Mouse (Mus musculus) gastrocnemius, postnatal 4 days (tissue): ENCODE data around the gene Sdk1. TPM values are rescaled to one million over a fixed set of nuclear protein-coding genes. Genes with fewer than 3 reads are reported as not detected.

Source experiments
- DNase-seq, 2 experiments: peaks; one replicate each; pipeline ENCODE4 v3.0.0; 2021 to 2022; ENCODE audit warnings: low spot score in 2 of 2, mixed read lengths in 2 of 2
- total RNA-seq, 2 experiments: library from RNA; stranded (reverse); gene quantifications; 2 replicates each; pipeline ENCODE4 v1.2.3; 2021

Sdk1 gene
- total RNA-seq, 2 experiments from 2014 or later, result 13.5 to 15.7 TPM

DNA sequence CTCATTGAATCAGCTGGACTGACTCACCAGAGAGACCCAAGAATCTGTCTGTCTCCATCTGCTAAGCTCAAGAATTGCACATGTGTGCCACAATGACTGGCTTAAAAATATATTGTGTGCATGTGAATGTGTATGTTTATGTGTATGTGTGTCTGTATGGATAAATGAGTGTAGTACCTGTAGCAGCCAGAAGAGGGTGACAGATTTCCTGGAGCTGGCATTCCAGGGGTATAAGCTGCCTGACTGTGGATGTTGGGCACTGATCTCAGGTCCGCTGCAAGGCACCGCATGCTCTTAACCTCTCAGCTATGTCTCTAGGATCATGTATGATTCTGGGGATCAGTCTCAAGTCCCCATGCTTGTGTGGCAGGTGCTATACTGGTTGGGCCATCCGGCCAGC is 839.4 kb downstream of the Sdk1 start:
- DNase-seq, result no peak

GRCm38 (mm10) chr5:142081076-142081475 is 839.8 kb downstream of the Sdk1 start:
- DNase-seq, result no peak

GRCm38 (mm10) chr5:142096377-142096841 is 855.1 kb downstream of the Sdk1 start:
- no peak for DNase-seq

DNA sequence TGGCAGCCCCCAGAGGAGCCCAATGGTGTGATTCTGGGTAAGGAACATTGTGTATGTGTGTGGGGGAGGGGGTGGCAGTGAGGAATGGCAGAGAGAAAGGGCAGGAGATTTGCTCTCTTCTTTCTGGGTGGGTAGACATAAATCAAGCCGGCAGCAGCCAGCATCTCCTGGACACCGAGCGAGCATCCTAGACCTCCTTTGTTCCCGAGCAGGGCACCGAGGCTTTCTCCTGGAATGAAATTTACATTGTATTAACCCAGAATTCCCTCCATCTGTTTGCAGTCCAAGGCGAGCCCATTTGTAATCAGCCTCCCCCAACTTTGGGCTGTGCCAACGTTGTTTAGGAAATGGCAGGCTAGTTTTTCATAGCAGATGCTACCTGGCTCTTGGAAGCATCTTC is 858.9 kb downstream of the Sdk1 start:
- DNase-seq, result no peak

- DNase-seq, result no peak
Observed at GRCm38 (mm10) chr5:142107434-142107833, 866.1 kb downstream of the Sdk1 start.

GRCm38 (mm10) chr5:142111989-142112388 is 870.7 kb downstream of the Sdk1 start:
- no peak for DNase-seq

- no peak for DNase-seq
Observed at GRCm38 (mm10) chr5:142113210-142114175, 872.2 kb downstream of the Sdk1 start.

DNA sequence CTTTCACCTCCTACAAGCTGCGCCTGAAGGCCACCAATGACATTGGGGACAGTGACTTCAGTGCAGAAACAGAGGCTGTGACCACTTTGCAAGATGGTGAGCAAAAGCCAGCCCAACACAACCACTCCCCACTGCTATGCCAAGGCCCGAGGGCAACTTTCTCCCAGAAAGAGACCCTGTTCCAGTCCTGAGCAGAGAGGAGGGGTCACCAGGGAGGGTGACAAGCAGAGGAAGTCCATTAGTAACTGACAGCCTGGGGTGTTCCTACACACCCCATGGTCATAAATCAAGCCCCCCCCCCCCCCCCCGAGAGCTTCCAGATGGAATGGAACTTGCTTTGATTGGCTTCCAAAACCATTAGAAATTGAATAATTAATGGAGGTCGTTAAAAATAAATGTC is 886.5 kb downstream of the Sdk1 start:
- DNase-seq, result no peak

DNA sequence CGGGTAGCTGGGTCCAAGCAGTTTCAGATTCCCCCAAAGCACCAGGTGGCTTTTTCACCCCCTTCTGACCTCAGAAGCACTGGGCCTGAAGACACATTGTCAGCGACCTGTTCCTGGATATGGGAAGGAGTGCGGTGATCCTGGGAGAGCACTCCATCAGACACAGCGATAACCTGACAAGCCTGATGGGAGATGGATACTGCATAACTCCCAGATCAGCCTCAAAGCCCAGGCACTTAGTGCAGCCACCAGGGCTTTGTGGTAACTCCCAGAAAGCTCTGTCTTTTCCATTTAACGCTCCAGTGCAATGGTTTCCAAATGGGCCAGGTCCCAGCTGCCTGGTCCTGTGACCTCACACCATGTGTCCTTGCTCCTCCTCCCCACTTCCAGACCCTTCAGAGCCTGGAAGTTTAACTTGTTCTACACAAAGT is 886.9 kb downstream of the Sdk1 start:
- no peak for DNase-seq

DNA sequence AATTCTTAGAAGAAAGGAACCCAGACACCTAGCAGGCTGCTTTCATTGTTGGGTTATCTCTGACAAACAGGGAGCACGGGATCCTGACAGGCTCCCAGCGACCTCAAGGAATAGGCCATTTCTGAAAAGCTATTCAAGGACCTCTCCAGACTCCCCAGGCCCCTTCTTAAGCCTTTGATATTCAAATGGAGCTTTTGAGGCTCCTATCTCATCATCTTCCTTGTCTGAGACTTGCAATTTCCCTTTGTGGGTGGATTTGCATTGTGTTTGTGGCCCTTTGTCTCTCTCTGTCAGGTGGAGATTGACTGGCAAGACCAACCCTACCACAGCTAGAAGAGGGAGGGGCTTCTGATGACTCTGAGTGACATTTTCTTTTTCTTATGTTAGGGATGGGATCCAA is 888.7 kb downstream of the Sdk1 start:
- no peak for DNase-seq

GRCm38 (mm10) chr5:142139978-142140377 is 898.7 kb downstream of the Sdk1 start:
- no peak for DNase-seq

DNA sequence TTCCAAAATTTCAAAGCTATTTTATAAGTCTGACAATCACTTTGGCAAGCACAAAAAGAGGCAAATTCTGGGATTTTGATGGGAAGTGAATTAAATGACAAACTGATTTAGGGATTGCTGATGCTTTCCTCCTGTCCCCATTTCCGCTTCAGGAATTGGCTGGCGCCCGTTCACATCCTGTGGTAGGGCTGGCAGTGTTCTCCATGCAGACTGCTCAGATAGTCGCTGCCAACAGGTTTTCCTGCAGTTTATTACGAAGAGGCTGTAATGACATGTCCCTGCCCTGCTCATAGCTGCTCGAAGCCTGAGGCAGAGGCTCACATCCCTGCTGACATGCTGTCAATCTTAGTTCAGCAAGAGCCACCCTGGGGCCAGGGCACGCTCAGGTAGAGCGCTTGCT is 908.3 kb downstream of the Sdk1 start:
- no peak for DNase-seq

- no peak for DNase-seq
Observed at GRCm38 (mm10) chr5:142150756-142151155, 909.5 kb downstream of the Sdk1 start.

DNA sequence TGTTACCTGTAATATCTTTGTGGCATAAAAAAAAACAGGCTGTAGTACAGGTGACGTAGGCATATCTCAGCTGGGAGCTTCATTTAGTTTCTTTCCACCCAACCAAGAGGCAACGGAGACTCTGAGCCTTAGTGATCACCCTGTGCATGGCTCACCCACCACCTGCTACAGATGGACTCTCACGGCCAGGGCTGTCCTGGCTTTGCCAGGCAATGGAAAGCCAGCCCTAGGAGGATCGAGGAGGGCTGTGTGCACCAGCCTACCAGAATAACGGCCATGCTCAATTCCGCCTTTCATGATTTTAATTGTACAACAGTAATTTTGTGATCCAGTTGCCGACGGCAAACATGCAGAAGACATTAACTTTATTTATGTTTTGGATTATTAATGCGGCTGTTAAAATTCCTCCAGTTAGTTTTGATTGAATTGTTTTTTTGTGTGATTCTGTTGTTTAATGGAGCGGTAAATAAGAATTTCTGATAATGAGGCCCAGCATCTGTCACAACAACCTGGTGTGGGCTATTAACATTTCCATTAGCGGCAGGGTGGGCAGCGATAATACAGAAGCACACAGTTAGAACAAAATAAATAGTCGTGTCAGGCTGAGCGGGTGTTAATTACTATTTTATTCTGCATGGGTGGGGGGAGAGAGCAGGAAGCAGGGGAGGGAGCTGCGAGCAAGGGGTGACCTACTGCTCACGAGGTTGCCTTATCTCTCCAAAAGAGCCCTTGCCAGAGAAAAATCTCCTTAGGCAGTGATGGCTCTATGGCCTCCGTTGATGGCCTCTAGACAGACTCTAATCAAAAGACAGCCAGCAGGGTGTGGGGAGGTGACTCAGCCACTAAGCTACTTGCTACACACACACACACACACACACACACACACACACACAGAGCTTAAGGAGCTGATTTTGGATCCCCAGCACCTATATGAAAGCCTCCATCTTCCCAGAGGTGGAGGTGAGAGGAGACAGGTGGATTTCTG is 915.9 kb downstream of the Sdk1 start:
- no peak for DNase-seq

DNA sequence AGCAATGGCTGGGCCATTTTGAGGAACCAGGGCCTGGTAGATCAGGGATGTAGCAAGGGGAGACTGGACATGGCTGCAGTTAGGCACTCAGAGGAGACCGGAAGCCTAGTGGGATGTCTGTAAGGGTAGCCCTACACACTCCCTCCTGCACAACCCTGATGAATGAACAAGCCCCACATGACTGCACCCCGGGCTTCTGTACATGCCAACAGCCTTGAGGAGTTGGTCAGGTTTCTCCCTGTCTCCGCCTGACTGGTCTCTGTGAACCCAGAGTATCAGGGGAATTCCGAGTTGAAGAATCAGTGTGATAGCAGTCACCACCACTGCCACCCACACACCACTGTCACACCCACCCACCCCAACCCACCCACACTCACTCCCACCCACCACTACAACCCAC is 922.2 kb downstream of the Sdk1 start:
- no peak for DNase-seq

DNA sequence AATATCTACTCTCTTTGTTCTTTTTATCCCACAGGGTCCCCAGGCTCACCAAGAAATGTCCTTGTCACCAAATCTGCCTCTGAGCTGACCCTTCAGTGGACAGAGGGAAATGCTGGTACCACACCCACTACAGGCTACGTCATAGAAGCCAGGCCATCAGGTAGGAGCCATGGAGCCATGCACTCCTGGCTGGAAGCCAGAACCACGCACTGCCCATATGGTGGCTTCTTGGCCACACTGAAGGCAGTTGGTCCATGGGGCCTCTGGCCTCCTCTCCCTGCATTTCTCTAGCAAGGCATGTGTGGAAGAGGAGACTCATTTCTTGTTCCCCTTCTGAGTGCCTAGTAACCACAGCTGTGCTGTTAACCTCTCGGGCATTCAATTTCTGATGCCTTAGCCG is 932.3 kb downstream of the Sdk1 start:
- DNase-seq, result no peak

DNA sequence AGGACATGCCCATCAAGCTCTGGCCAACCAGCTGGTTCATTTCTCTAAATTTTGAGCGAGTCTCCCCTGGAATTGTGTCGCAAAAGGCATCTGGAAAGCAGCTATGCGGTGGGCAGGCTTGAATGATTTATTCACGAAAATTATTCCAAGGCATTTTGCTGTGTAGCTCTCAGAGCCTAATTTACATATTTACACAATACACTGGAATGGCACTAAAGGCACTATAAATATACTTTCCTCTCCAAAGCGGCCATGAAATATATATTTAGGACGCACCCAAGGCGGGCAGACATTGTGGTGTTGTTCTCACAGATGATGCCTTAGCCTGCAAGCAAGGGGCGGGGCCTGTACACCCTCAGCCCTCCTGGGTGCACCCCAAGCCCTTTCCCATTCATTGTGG is 936.9 kb downstream of the Sdk1 start:
- no peak for DNase-seq

GRCm38 (mm10) chr5:142179304-142179703 is 938.0 kb downstream of the Sdk1 start:
- DNase-seq, result no peak

GRCm38 (mm10) chr5:142181862-142182261 is 940.6 kb downstream of the Sdk1 start:
- no peak for DNase-seq

- no peak for DNase-seq
Observed at GRCm38 (mm10) chr5:142188765-142189164, 947.5 kb downstream of the Sdk1 start.

DNA sequence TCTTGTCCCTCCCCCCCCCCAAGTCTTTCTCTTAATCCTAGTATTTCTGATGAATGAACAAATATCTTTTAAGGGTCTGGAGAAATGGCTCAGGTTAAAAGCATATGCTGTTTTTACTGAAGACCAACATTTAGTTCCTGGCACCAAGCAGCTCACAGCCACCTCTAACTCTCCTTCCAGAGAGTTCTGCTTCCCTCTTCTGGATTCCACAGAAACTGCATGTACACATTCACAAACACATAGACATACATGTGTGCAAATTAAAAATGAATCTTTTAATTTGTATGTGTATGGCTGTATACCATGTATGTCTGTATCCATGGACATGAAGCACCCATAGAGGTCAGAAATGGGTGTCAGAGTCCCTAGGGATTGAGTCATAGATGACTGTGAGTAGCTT is 968.6 kb downstream of the Sdk1 start:
- DNase-seq, result no peak

DNA sequence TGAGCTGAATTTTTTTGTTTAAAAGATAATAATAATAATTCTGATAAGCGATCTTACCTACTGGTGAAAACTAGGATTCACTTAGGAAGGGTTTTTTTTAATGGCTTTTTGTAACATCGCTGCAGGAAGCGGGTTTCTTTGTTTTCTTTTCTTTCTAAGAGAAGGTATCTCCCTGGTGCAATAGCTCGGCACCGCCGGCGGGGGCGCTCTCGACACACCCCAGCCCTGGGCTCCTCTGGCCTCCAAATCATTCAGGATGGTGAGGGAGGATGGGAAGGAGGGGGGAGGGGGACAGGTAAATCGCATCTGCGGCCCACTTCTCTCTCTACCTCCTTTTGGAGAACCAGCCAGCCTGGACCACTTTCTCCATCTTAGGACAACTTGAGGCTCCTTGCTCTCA is 971.0 kb downstream of the Sdk1 start:
- no peak for DNase-seq
